Mouse (Mus musculus) ES-E14 (cell line): Measurements from ENCODE around the gene Frem1. TPM values are rescaled to one million over a fixed set of nuclear protein-coding genes. Genes with fewer than 3 reads are reported as not detected.

Experiments used
- DNase-seq: peaks from one replicate; pipeline ENCODE4 v3.0.0-alpha.2; 2013; ENCODE audit warnings: low read depth, low spot score
- H3K27ac ChIP-seq: 2 replicates; pipeline ENCODE4 v1.5.1; 2012; ENCODE audit warnings: low read depth, mild to moderate bottlenecking, low read length, moderate library complexity, mixed read lengths; ENCODE audit not compliant: poor library complexity, insufficient read depth, severe bottlenecking
- H3K36me3 ChIP-seq: 2 replicates; pipeline ENCODE4 v1.6.1; 2012; ENCODE audit warnings: mild to moderate bottlenecking, low read length, moderate library complexity, mixed read lengths; ENCODE audit not compliant: control insufficient read depth, poor library complexity, insufficient read depth, severe bottlenecking
- H3K4me1 ChIP-seq, 2 experiments: fragments of 150-350 bp in 1 of 2; sonication (generic) in 1 of 2; 2 replicates each; pipeline ENCODE4 v1.6.1; 2012; ENCODE audit warnings: low read length in 2 of 2, mild to moderate bottlenecking in 1 of 2, mixed read lengths in 1 of 2; ENCODE audit not compliant: control insufficient read depth in 2 of 2, insufficient read depth in 2 of 2, poor library complexity in 1 of 2
- H3K4me3 ChIP-seq, 2 experiments: fragments of 150-350 bp in 1 of 2; sonication (generic) in 1 of 2; 2 replicates each; pipeline ENCODE4 v1.5.1; 2012; ENCODE audit warnings: low read length in 2 of 2, low read depth in 1 of 2, mild to moderate bottlenecking in 1 of 2, mixed read lengths in 1 of 2; ENCODE audit not compliant: insufficient read depth in 1 of 2, poor library complexity in 1 of 2, severe bottlenecking in 1 of 2
- H3K9ac ChIP-seq: 2 replicates; pipeline ENCODE4 v1.6.1; 2012; ENCODE audit warnings: low read depth, mild to moderate bottlenecking, low read length, mixed read lengths; ENCODE audit not compliant: poor library complexity, insufficient read depth, severe bottlenecking
- H3K9me3 ChIP-seq: fragments of 150-350 bp; sonication (generic); 2 replicates; pipeline ENCODE4 v1.6.1; 2012; ENCODE audit warnings: low read depth, mild to moderate bottlenecking, low read length; ENCODE audit not compliant: control insufficient read depth, insufficient read depth
- CHD2 ChIP-seq: IDR thresholded peaks from 2 replicates; pipeline ENCODE4 v1.6.1; 2014; ENCODE audit warnings: mild to moderate bottlenecking, low read depth, low read length, inconsistent platforms
- HCFC1 ChIP-seq: IDR thresholded peaks from 2 replicates; pipeline ENCODE4 v1.6.1; 2012; ENCODE audit warnings: low read length, inconsistent platforms, borderline replicate concordance; ENCODE audit not compliant: insufficient read depth
- MAFK ChIP-seq: IDR thresholded peaks from 2 replicates; pipeline ENCODE4 v1.6.1; 2014; ENCODE audit warnings: mild to moderate bottlenecking, low read depth, low read length, inconsistent platforms; ENCODE audit not compliant: insufficient read depth
- ZC3H11A ChIP-seq: IDR thresholded peaks from 2 replicates; pipeline ENCODE4 v1.6.1; 2012; ENCODE audit warnings: low read depth, mild to moderate bottlenecking, inconsistent platforms, low read length, borderline replicate concordance
- ZNF384 ChIP-seq: IDR thresholded peaks from 2 replicates; pipeline ENCODE4 v1.6.1; 2012; ENCODE audit warnings: low read depth, low read length, inconsistent platforms
- in situ Hi-C, 2 experiments: fragments of 600-800 bp; cut with MboI; formaldehyde crosslinking; loops; one replicate each; pipeline ENCODE4 v1.15.1; 2025; ENCODE audit warnings: low sequenced_read_pairs in 2 of 2, inconsistent platforms in 1 of 2; ENCODE audit not compliant: unreplicated experiment in 2 of 2
- total RNA-seq: library from RNA; depleted of rRNA; stranded (reverse); fragments of 300-350 nt; gene quantifications from 2 replicates; pipeline ENCODE4 v1.2.3, GENCODE M21; 2012

Frem1 gene
- total RNA-seq, 1 experiment: 0.58 TPM

GRCm38 (mm10) chr4:82916678-82917050 is 135.5 kb downstream of the Frem1 start:
- Histone ChIP-seq H3K27ac (no peak overlapping the region), H3K4me3 (no peak overlapping the region), H3K9me3 (no peaks in the 10 kb centered on the region), H3K9ac (no peak overlapping the region), H3K36me3 (no peaks in the 10 kb centered on the region), H3K4me1 (no peaks in the 10 kb centered on the region)
- no peak for DNase-seq
- no peak for TF ChIP-seq CHD2
- no peak for TF ChIP-seq ZNF384
- in situ Hi-C loops: no loop called here

GRCm38 (mm10) chr4:82916003-82916677 is 136.0 kb downstream of the Frem1 start:
- in situ Hi-C loops: no loop called here
- no peak for TF ChIP-seq HCFC1
- TF ChIP-seq ZNF384: no peak
- no peak for TF ChIP-seq MAFK
- TF ChIP-seq ZC3H11A: no peak
- Histone ChIP-seq H3K9me3 (no peaks in the 10 kb centered on the region), H3K4me1 (no peaks in the 10 kb centered on the region), H3K36me3 (no peaks in the 10 kb centered on the region), H3K27ac (no peak overlapping the region), H3K4me3 (no peak overlapping the region), H3K9ac (no peak overlapping the region)
- DNase-seq: no peak

GRCm38 (mm10) chr4:82915576-82915975 is 136.6 kb downstream of the Frem1 start:
- no peaks in the 10 kb centered on the region for H3K36me3 ChIP-seq
- no peak overlapping the region for H3K27ac ChIP-seq
- H3K9ac ChIP-seq: no peak overlapping the region
- in situ Hi-C loops: no loop called here
- H3K9me3 ChIP-seq: no peaks in the 10 kb centered on the region
- H3K4me3 ChIP-seq: no peak overlapping the region
- no peak for DNase-seq
- TF ChIP-seq MAFK (no peak), HCFC1 (no peak), ZC3H11A (no peak), ZNF384 (no peak), CHD2 (no peak)
- H3K4me1 ChIP-seq: no peaks in the 10 kb centered on the region

- DNase-seq: no peak
- H3K4me3 ChIP-seq: no peak overlapping the region
- no peaks in the 10 kb centered on the region for H3K4me1 ChIP-seq
- no peaks in the 10 kb centered on the region for H3K36me3 ChIP-seq
- no peak overlapping the region for H3K9ac ChIP-seq
- in situ Hi-C loops: no loop called here
- no peaks in the 10 kb centered on the region for H3K9me3 ChIP-seq
- TF ChIP-seq CHD2 (no peak), ZNF384 (no peak), ZC3H11A (no peak), HCFC1 (no peak)
- no peak overlapping the region for H3K27ac ChIP-seq
Measured at GRCm38 (mm10) chr4:82914601-82915143, 137.5 kb downstream of the Frem1 start.

- no peak overlapping the region for H3K4me3 ChIP-seq
- no peaks in the 10 kb centered on the region for H3K36me3 ChIP-seq
- H3K27ac ChIP-seq: no peak overlapping the region
- no peaks in the 10 kb centered on the region for H3K4me1 ChIP-seq
- in situ Hi-C loops: no loop called here
- H3K9ac ChIP-seq: no peak overlapping the region
- H3K9me3 ChIP-seq: no peaks in the 10 kb centered on the region
- TF ChIP-seq HCFC1 (no peak), MAFK (no peak), ZC3H11A (no peak), ZNF384 (no peak), CHD2 (no peak)
- no peak for DNase-seq
Measured at GRCm38 (mm10) chr4:82895227-82895626, 156.9 kb downstream of the Frem1 start.
